Mouse (Mus musculus): ENCODE measurements at regions not wholly inside any gene's neighbourhood (a gene's known extent, or its start where the extent isn't known, plus 50 kb on each side); places are given as distances from the start of the nearest gene placed in this dataset.
A peak's percentile ranks its signal among the peaks of the same experiment; 100 is the strongest.

DNA sequence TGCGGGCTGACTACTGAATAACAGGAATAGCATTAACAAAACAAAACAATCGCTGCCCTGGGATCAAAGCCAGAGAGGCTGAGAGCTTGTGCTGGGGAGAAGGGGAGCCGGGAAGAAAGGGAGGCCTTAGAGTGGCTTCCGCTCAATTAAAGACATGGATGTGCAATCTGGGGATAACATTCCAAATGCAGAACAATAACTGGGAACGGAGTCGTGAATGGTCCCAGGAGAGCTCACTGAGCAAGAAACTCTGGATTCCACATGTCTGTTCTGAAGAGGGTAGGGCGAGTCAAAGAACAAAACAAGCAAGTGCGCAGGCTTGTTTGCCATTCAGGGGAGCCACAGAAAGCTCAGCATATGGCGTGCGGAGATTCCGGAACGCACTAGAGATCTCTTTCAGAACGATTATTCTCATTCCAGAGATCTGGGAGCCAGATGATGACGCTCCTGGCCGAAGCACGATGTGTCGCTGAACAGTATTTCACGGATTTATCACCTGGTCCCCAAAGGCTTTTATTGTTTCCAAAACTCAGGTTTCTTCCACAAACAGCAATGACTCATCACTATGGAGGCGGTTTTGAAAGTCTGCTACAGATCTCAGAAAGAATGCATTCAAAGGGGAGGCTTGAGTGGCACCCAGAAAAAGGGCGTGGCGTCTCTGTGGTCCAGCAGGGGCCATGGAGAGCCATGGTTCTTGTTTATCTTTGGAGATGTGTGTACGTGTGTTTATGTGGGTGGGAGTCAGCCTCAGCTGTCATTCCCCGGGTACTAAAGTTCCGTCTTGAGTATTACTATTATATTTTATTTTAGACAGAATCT lies 159.0 kb downstream of the Slc4a3 start:
- 57% methylated on average over 24 of the region's 24 CpGs for WGBS
- Histone ChIP-seq H3K9ac (no peak overlapping the region), H3K4me1 (no peaks in the 10 kb centered on the region), H3K4me2 (peak overlapping the region; percentile 7; the same call in 1 of the 2 replicates), H3K27ac (no peak overlapping the region), H3K36me3 (no peaks in the 10 kb centered on the region), H3K9me3 (no peaks in the 10 kb centered on the region), H3K27me3 (no peaks in the 10 kb centered on the region), H3K4me3 (no peak overlapping the region)
- no peak for ATAC-seq (ENCODE audit: borderline replicate concordance, extremely low read depth, low FRiP score, low TSS enrichment)

DNA sequence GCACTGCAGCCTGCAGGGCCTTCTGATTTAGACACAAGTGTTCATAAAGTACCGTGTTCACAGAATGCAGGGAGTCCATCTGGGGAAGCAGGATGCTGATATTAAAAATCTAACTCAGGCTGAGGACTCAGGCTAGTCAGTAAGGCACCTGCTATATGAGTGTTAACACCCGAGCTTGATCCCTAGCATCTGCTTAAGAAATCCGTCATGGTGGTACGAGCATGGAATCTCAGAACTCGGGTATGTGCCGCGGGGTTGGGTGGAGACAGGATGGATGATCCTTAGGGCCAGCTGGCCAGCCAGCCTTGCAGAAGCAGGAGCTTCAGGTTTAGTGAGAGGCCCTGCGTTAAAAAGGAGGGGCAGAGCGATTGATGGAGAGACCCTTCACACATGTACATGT lies 160.1 kb downstream of the Slc4a3 start:
- Histone ChIP-seq H3K4me1 (no peaks in the 10 kb centered on the region), H3K4me3 (no peak overlapping the region), H3K9ac (no peak overlapping the region), H3K9me3 (no peaks in the 10 kb centered on the region), H3K36me3 (no peaks in the 10 kb centered on the region), H3K27me3 (no peaks in the 10 kb centered on the region), H3K27ac (no peak overlapping the region), H3K4me2 (no peak overlapping the region)
- WGBS, result 51% methylated on average over 9 of the region's 9 CpGs
- no peak for ATAC-seq (ENCODE audit: borderline replicate concordance, extremely low read depth, low FRiP score, low TSS enrichment)

- Histone ChIP-seq H3K27me3 (no peaks in the 10 kb centered on the region), H3K9ac (no peak overlapping the region), H3K4me1 (no peaks in the 10 kb centered on the region), H3K27ac (no peak overlapping the region), H3K4me3 (no peak overlapping the region), H3K4me2 (no peak overlapping the region), H3K9me3 (no peaks in the 10 kb centered on the region), H3K36me3 (no peaks in the 10 kb centered on the region)
- ATAC-seq (ENCODE audit: borderline replicate concordance, extremely low read depth, low FRiP score, low TSS enrichment), result no peak
- WGBS, result 67% methylated on average over 5 of the region's 5 CpGs
These were observed 177.4 kb downstream of the Slc4a3 start for GRCm38 (mm10) chr1:75723431-75723830.

GRCm38 (mm10) chr1:75725329-75725728 lies 179.3 kb downstream of the Slc4a3 start:
- Histone ChIP-seq H3K9ac (no peak overlapping the region), H3K9me3 (no peaks in the 10 kb centered on the region), H3K27ac (no peak overlapping the region), H3K36me3 (no peaks in the 10 kb centered on the region), H3K4me3 (no peak overlapping the region), H3K4me1 (no peaks in the 10 kb centered on the region), H3K27me3 (no peaks in the 10 kb centered on the region), H3K4me2 (no peak overlapping the region)
- ATAC-seq (ENCODE audit: borderline replicate concordance, extremely low read depth, low FRiP score, low TSS enrichment), result no peak
- 83% methylated on average over 2 of the region's 2 CpGs for WGBS

- H3K27me3 ChIP-seq, result no peaks in the 10 kb centered on the region
- H3K9ac ChIP-seq, result no peak overlapping the region
- H3K4me3 ChIP-seq, result no peak overlapping the region
- H3K4me1 ChIP-seq, result no peaks in the 10 kb centered on the region
- H3K36me3 ChIP-seq, result no peaks in the 10 kb centered on the region
- H3K9me3 ChIP-seq, result no peaks in the 10 kb centered on the region
- H3K27ac ChIP-seq, result no peak overlapping the region
- no peak for ATAC-seq (ENCODE audit: borderline replicate concordance, extremely low read depth, low FRiP score, low TSS enrichment)
- no peak overlapping the region for H3K4me2 ChIP-seq
- 67% methylated on average over 2 of the region's 2 CpGs for WGBS
These were observed 182.8 kb downstream of the Slc4a3 start for GRCm38 (mm10) chr1:75728859-75729258.

GRCm38 (mm10) chr1:75733791-75734190 lies 187.7 kb downstream of the Slc4a3 start:
- ATAC-seq (ENCODE audit: borderline replicate concordance, extremely low read depth, low FRiP score, low TSS enrichment), result no peak
- Histone ChIP-seq H3K4me3 (no peak overlapping the region), H3K36me3 (no peaks in the 10 kb centered on the region), H3K9me3 (no peaks in the 10 kb centered on the region), H3K27me3 (no peaks in the 10 kb centered on the region), H3K27ac (no peak overlapping the region), H3K4me1 (no peaks in the 10 kb centered on the region), H3K4me2 (no peak overlapping the region), H3K9ac (no peak overlapping the region)
- 28% methylated on average over 4 of the region's 4 CpGs for WGBS

DNA sequence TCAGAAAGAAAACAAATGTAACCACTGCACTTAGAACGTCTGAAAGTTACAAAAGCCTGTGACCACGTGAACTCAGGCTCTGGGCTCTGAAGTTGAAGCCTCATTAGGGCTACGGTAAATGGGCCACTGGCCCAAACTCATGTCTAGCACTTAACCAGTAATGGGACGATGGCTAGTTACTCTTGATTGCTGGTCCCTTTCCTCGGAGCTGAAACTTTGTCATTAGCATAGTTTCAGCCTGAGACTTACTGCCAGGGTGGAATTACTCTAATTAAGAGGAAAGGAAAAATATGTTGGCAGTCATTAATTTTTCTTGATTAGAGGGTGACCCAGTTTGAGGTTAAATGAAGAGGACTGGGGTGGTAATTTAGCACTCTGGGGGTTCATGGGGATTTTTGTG lies 192.6 kb downstream of the Slc4a3 start:
- no peaks in the 10 kb centered on the region for H3K4me1 ChIP-seq
- H3K9me3 ChIP-seq, result no peaks in the 10 kb centered on the region
- WGBS, result 58% methylated on average over 5 of the region's 5 CpGs
- no peaks in the 10 kb centered on the region for H3K36me3 ChIP-seq
- H3K27ac ChIP-seq, result no peak overlapping the region
- H3K4me3 ChIP-seq, result no peak overlapping the region
- no peak for ATAC-seq (ENCODE audit: borderline replicate concordance, extremely low read depth, low FRiP score, low TSS enrichment)
- no peak overlapping the region for H3K9ac ChIP-seq
- H3K4me2 ChIP-seq, result no peak overlapping the region
- no peaks in the 10 kb centered on the region for H3K27me3 ChIP-seq

GRCm38 (mm10) chr1:75749665-75750221 lies 203.7 kb downstream of the Slc4a3 start:
- no peaks in the 10 kb centered on the region for H3K9me3 ChIP-seq
- ATAC-seq (ENCODE audit: borderline replicate concordance, extremely low read depth, low FRiP score, low TSS enrichment), result no peak
- H3K36me3 ChIP-seq, result no peaks in the 10 kb centered on the region
- WGBS, result 40% methylated on average over 10 of the region's 10 CpGs
- H3K4me1 ChIP-seq, result no peaks in the 10 kb centered on the region
- H3K9ac ChIP-seq, result no peak overlapping the region
- H3K27ac ChIP-seq, result no peak overlapping the region
- no peak overlapping the region for H3K4me2 ChIP-seq
- H3K4me3 ChIP-seq, result no peak overlapping the region
- no peaks in the 10 kb centered on the region for H3K27me3 ChIP-seq

DNA sequence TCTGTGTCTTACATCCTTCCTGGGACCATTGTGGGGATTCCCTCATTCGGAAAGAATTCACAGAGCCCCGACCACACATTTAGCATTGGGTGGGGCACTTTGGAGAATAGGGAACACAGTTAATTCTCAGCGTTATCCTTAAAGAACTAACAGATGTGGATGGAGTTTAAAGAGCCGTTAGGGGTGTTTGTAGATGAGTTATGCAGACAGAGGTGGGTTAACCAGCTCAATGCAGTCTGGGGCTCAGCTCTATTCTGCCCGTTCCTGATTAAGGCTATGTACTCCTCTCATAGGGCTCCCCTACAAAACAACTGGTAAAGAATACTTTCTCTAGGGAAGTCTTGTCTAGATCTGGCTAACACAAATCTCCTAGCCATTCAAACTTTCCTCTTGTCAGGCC lies 226.1 kb downstream of the Slc4a3 start:
- H3K4me2 ChIP-seq, result no peak overlapping the region
- H3K9me3 ChIP-seq, result no peaks in the 10 kb centered on the region
- 66% methylated on average over 5 of the region's 5 CpGs for WGBS
- no peaks in the 10 kb centered on the region for H3K27me3 ChIP-seq
- no peak for ATAC-seq (ENCODE audit: borderline replicate concordance, extremely low read depth, low FRiP score, low TSS enrichment)
- no peaks in the 10 kb centered on the region for H3K4me1 ChIP-seq
- H3K36me3 ChIP-seq, result no peaks in the 10 kb centered on the region
- H3K9ac ChIP-seq, result no peak overlapping the region
- no peak overlapping the region for H3K27ac ChIP-seq
- H3K4me3 ChIP-seq, result no peak overlapping the region

- H3K36me3 ChIP-seq, result no peaks in the 10 kb centered on the region
- no peak for ATAC-seq (ENCODE audit: borderline replicate concordance, extremely low read depth, low FRiP score, low TSS enrichment)
- no peaks in the 10 kb centered on the region for H3K27me3 ChIP-seq
- no peak overlapping the region for H3K4me3 ChIP-seq
- no peaks in the 10 kb centered on the region for H3K4me1 ChIP-seq
- no peak overlapping the region for H3K27ac ChIP-seq
- H3K9ac ChIP-seq, result no peak overlapping the region
- no peaks in the 10 kb centered on the region for H3K9me3 ChIP-seq
- no peak overlapping the region for H3K4me2 ChIP-seq
- WGBS, result 68% methylated on average over 5 of the region's 5 CpGs
These were observed 226.9 kb downstream of the Slc4a3 start for GRCm38 (mm10) chr1:75773014-75773413.

- Histone ChIP-seq H3K4me2 (no peak overlapping the region), H3K4me1 (no peaks in the 10 kb centered on the region), H3K36me3 (no peaks in the 10 kb centered on the region), H3K27ac (no peak overlapping the region), H3K27me3 (no peaks in the 10 kb centered on the region), H3K9ac (no peak overlapping the region), H3K4me3 (no peak overlapping the region), H3K9me3 (no peaks in the 10 kb centered on the region)
- 58% methylated on average over 8 of the region's 8 CpGs for WGBS
- ATAC-seq (ENCODE audit: borderline replicate concordance, extremely low read depth, low FRiP score, low TSS enrichment), result no peak
These were observed 232.8 kb downstream of the Slc4a3 start for GRCm38 (mm10) chr1:75778889-75779288.

GRCm38 (mm10) chr1:75783206-75783605 lies 237.1 kb downstream of the Slc4a3 start:
- H3K36me3 ChIP-seq, result no peaks in the 10 kb centered on the region
- ATAC-seq (ENCODE audit: borderline replicate concordance, extremely low read depth, low FRiP score, low TSS enrichment), result no peak
- no peak overlapping the region for H3K4me3 ChIP-seq
- no peaks in the 10 kb centered on the region for H3K27me3 ChIP-seq
- WGBS, result 54% methylated on average over 2 of the region's 2 CpGs
- H3K9ac ChIP-seq, result no peak overlapping the region
- H3K27ac ChIP-seq, result no peak overlapping the region
- H3K9me3 ChIP-seq, result no peaks in the 10 kb centered on the region
- H3K4me1 ChIP-seq, result no peaks in the 10 kb centered on the region
- H3K4me2 ChIP-seq, result no peak overlapping the region

Data from lung, embryonic 15.5 days (tissue).